Mouse (Mus musculus) brain, embryonic 14.5 days (tissue): ENCODE measurements around the gene Med20.

ENCODE experiments used
- CTCF ChIP-seq: fragments of 200-500 bp; IDR thresholded peaks from 2 replicates; pipeline ENCODE4 v1.5.1; 2012; ENCODE audit warnings: inconsistent platforms, mild to moderate bottlenecking, moderate library complexity, borderline replicate concordance; ENCODE audit not compliant: insufficient read depth, insufficient read length; ENCODE audit errors: extremely low read depth
- POLR2A ChIP-seq: fragments of 200-500 bp; IDR thresholded peaks from 2 replicates; pipeline ENCODE4 v1.6.1; 2012; ENCODE audit warnings: mild to moderate bottlenecking, inconsistent platforms, borderline replicate concordance; ENCODE audit not compliant: poor library complexity, insufficient read depth, insufficient read length, severe bottlenecking; ENCODE audit errors: extremely low read depth

DNA sequence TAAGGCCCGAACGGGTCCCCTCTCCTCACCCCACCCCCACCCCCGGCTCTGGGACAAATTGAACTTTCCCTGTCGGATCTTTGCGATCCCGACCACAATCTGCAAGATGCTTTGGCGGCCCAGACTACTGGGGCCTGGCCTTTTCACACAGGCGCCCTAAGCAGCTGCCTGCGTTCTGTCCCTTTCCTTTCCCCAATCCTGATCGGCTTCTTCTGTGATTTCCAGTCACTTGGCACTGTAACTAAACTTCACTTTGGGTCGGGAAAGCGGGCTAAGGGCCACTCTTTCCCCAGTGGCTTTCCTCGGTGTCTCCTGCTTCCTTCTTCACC is 17.6 kb upstream of the Med20 start:
- TF ChIP-seq POLR2A = no peak
- no peak for TF ChIP-seq CTCF
